ENCODE assay signal across 14 mouse cellular contexts in the genomic region with DNA sequence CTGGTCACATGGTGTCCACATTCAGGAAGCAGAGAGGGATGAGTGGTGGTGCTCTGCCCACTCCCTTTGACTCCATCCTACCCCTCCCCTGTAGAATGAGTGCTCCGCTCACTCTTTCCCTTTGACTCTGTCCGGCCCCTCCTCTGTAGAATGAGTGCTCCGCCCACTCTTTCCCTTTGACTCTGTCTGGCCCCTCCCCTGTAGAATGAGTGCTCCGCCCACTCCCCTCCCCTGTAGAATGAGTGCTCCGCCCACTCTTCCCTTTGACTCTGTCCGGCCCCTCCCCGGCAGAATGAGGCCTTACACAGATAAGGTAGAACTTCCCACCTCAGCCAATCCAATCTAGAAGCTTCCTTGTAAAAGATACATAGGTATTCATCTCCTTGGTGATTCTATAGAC.
DNase-seq lines count a peak whose midpoint lies in the region; ATAC-seq and TF ChIP-seq lines count a peak whose summit lies in the region.
"Had no signal": no experiment of that assay in that cellular context is flagged by ENCODE, and none has a peak within 500 bp of the region (broad histone marks: within the 10 kb centered on the region; RNA-seq: fewer than 3 reads in every experiment).

No protein-coding gene starts in this region.

- peaks cover 34% of the 10 kb centered on the region for H3K4me1 ChIP-seq in forebrain, embryonic 15.5 days
- H3K4me1 ChIP-seq in forebrain, embryonic 10.5 days: peaks cover 23% of the 10 kb centered on the region
- no peaks in the 10 kb centered on the region for H3K4me1 ChIP-seq in ES-Bruce4 (ENCODE audit: control insufficient read depth, insufficient read depth, low read length)
- H3K4me1 ChIP-seq in liver, embryonic 16.5 days (ENCODE audit: control insufficient read depth, low read depth, low read length): peaks cover 21% of the 10 kb centered on the region
- H3K4me1 ChIP-seq in lung, adult 2 months (ENCODE audit: control insufficient read depth, insufficient read depth, low read length): no peaks in the 10 kb centered on the region
- H3K4me1 ChIP-seq: lung, embryonic 15.5 days had no signal

- H3K9ac ChIP-seq in forebrain, embryonic 15.5 days (replicated peaks): no peak overlapping the region
- H3K9ac ChIP-seq in ES-Bruce4 (ENCODE audit: low read depth, poor library complexity, severe bottlenecking): no peak overlapping the region
- no peak overlapping the region for H3K9ac ChIP-seq in liver, embryonic 16.5 days (ENCODE audit: low read depth, low read length)
- H3K9ac ChIP-seq: hindbrain, embryonic 14.5 days; lung, embryonic 15.5 days had no signal

- peak overlapping the region; percentile 61 for H3K27ac ChIP-seq in forebrain, embryonic 15.5 days (replicated peaks)
- no peak overlapping the region for H3K27ac ChIP-seq in forebrain, embryonic 10.5 days
- H3K27ac ChIP-seq in ES-Bruce4 (ENCODE audit: insufficient read depth, low read length): no peak overlapping the region
- H3K27ac ChIP-seq in liver, embryonic 16.5 days (ENCODE audit: low read length): no peak overlapping the region
- H3K27ac ChIP-seq: lung, embryonic 15.5 days had no signal

- no peak for ATAC-seq in forebrain, embryonic 15.5 days (replicated peaks)
- peak; percentile 34 for ATAC-seq in granulocyte monocyte progenitor cell, adult 5-6 weeks (replicated peaks; ENCODE audit: poor library complexity, severe bottlenecking)
- ATAC-seq in liver, embryonic 16.5 days (ENCODE audit: low read depth): peak; percentile 67

- no peak for TF ChIP-seq POLR2A in ES-Bruce4 (IDR thresholded peaks at IDR 0.05; ENCODE audit: insufficient read depth, low read length)
- TF ChIP-seq POLR2A in lung, adult 2 months (IDR thresholded peaks at IDR 0.05; ENCODE audit: borderline replicate concordance, extremely low read depth, low read depth, low read length): no peak

- 0 out of 2 replicates have a peak, but pooled peaks have one; percentile 20 for TF ChIP-seq EP300 in ES-Bruce4 (IDR thresholded peaks at IDR 0.05; ENCODE audit: insufficient read depth, low read depth, low read length)

- no peak for DNase-seq in forebrain, embryonic 10.5 days (ENCODE audit: extremely low spot score, low spot score)
- no peak for DNase-seq in adrenal gland, postnatal 4 days (ENCODE audit: low spot score in 2 of 2)
- no peak for DNase-seq in lung, adult 2 months
- no peak for DNase-seq in cerebellum, adult 11-12 months
- DNase-seq: adrenal gland, postnatal 25 days; cerebellum, adult 2 months; right cerebral cortex, postnatal 4 days; thymus, postnatal 36 days had no signal

- H3K27me3 ChIP-seq in forebrain, embryonic 15.5 days: no peaks in the 10 kb centered on the region
- no peaks in the 10 kb centered on the region for H3K27me3 ChIP-seq in forebrain, embryonic 10.5 days (ENCODE audit: poor library complexity, severe bottlenecking)
- H3K27me3 ChIP-seq in ES-Bruce4 (ENCODE audit: control insufficient read depth, insufficient read depth, low read length, poor library complexity, severe bottlenecking): no peaks in the 10 kb centered on the region
- H3K27me3 ChIP-seq in liver, embryonic 16.5 days (ENCODE audit: control insufficient read depth, insufficient read depth, low read depth, low read length): no peaks in the 10 kb centered on the region
- H3K27me3 ChIP-seq: lung, embryonic 15.5 days had no signal

- TF ChIP-seq CTCF in ES-Bruce4 (IDR thresholded peaks at IDR 0.05; ENCODE audit: low read depth, low read length): no peak
- TF ChIP-seq CTCF in lung, adult 2 months (IDR thresholded peaks at IDR 0.05; ENCODE audit: insufficient read depth, low read length): no peak

- WGBS in forebrain, embryonic 15.5 days: 90% methylated on average over 7 of the region's 7 CpGs
- 95% methylated on average over 7 of the region's 7 CpGs for WGBS in forebrain, embryonic 10.5 days
- WGBS in liver, embryonic 16.5 days (ENCODE audit: insufficient replicate concordance): 58% methylated on average over 7 of the region's 7 CpGs
- 89% methylated on average over 7 of the region's 7 CpGs for WGBS in lung, adult 2 months

- H3K9me3 ChIP-seq in forebrain, embryonic 15.5 days: no peaks in the 10 kb centered on the region
- H3K9me3 ChIP-seq in forebrain, embryonic 10.5 days: no peaks in the 10 kb centered on the region
- H3K9me3 ChIP-seq in ES-Bruce4 (replicated peaks; ENCODE audit: control insufficient read depth, insufficient read depth, low read length, poor library complexity, severe bottlenecking): no peaks in the 10 kb centered on the region
- no peaks in the 10 kb centered on the region for H3K9me3 ChIP-seq in liver, embryonic 16.5 days (replicated peaks; ENCODE audit: control insufficient read depth, low read length)
- H3K9me3 ChIP-seq: lung, embryonic 15.5 days had no signal

- H3K36me3 ChIP-seq in forebrain, embryonic 15.5 days: no peaks in the 10 kb centered on the region
- H3K36me3 ChIP-seq in forebrain, embryonic 10.5 days (replicated peaks): no peaks in the 10 kb centered on the region
- H3K36me3 ChIP-seq in ES-Bruce4 (ENCODE audit: control insufficient read depth, insufficient read depth, low read length, poor library complexity, severe bottlenecking): no peaks in the 10 kb centered on the region
- no peaks in the 10 kb centered on the region for H3K36me3 ChIP-seq in liver, embryonic 16.5 days (ENCODE audit: control insufficient read depth, insufficient read depth)
- H3K36me3 ChIP-seq: lung, embryonic 15.5 days had no signal

- no peak overlapping the region for H3K4me3 ChIP-seq in forebrain, embryonic 15.5 days
- H3K4me3 ChIP-seq in forebrain, embryonic 10.5 days: no peak overlapping the region
- no peak overlapping the region for H3K4me3 ChIP-seq in ES-Bruce4 (ENCODE audit: low read depth, low read length)
- H3K4me3 ChIP-seq in liver, embryonic 16.5 days (ENCODE audit: low read depth, low read length): no peak overlapping the region
- H3K4me3 ChIP-seq in lung, adult 2 months (replicated peaks; ENCODE audit: extremely low read depth, low read depth, low read length): no peak overlapping the region
- H3K4me3 ChIP-seq: lung, embryonic 15.5 days had no signal

- H3K4me2 ChIP-seq in forebrain, embryonic 15.5 days (replicated peaks): no peak overlapping the region
- no peak overlapping the region for H3K4me2 ChIP-seq in liver, embryonic 16.5 days (ENCODE audit: low read depth, low read length)
- H3K4me2 ChIP-seq: hindbrain, embryonic 14.5 days; lung, embryonic 15.5 days had no signal
